Mouse (Mus musculus) heart, embryonic 12.5 days (tissue): Measurements from ENCODE around the gene St7l. TPM values are rescaled to one million over a fixed set of nuclear protein-coding genes. Genes with fewer than 3 reads are reported as not detected.

Source experiments
- ATAC-seq: fragments of 200-750 bp; cut with Nextera tagmentation; 2 replicates; pipeline ENCODE4 v1.8.0; 2017; ENCODE audit warnings: moderate TSS enrichment, moderate library complexity; ENCODE audit not compliant: insufficient number of reproducible peaks, low FRiP score
- H3K27ac ChIP-seq: fragments of 300-500 bp; sonication (generic); 2 replicates; pipeline ENCODE4 v1.5.1; 2016; ENCODE audit warnings: mild to moderate bottlenecking, moderate library complexity; ENCODE audit not compliant: poor library complexity, severe bottlenecking
- H3K27me3 ChIP-seq: fragments of 300-500 bp; sonication (generic); replicated peaks from 2 replicates; pipeline ENCODE4 v1.6.1; 2016; ENCODE audit warnings: mild to moderate bottlenecking, moderate library complexity
- H3K36me3 ChIP-seq: fragments of 300-500 bp; sonication (generic); 2 replicates; pipeline ENCODE4 v1.6.1; 2016; ENCODE audit warnings: mild to moderate bottlenecking, moderate library complexity
- H3K4me1 ChIP-seq: fragments of 300-500 bp; sonication (generic); replicated peaks from 2 replicates; pipeline ENCODE4 v1.6.1; 2016; ENCODE audit warnings: mild to moderate bottlenecking
- H3K4me2 ChIP-seq: fragments of 300-500 bp; sonication (generic); 2 replicates; pipeline ENCODE4 v1.6.1; 2016; ENCODE audit warnings: mild to moderate bottlenecking, moderate library complexity
- H3K4me3 ChIP-seq: fragments of 300-500 bp; sonication (generic); 2 replicates; pipeline ENCODE4 v1.5.1; 2016; ENCODE audit warnings: mild to moderate bottlenecking
- H3K9ac ChIP-seq: fragments of 300-500 bp; sonication (generic); 2 replicates; pipeline ENCODE4 v1.6.1; 2016; ENCODE audit warnings: mild to moderate bottlenecking, moderate library complexity
- H3K9me3 ChIP-seq: fragments of 300-500 bp; sonication (generic); replicated peaks from 2 replicates; pipeline ENCODE4 v1.6.1; 2016; ENCODE audit warnings: mild to moderate bottlenecking, moderate library complexity
- WGBS: fragments of 180-500 bp; shearing (Covaris S2); methylation state at CpG from one replicate; pipeline ENCODE4 v1.1.7; 2016; 5-methylcytosine and 5-hydroxymethylcytosine counted together
- polyA plus RNA-seq: library from polyadenylated mRNA; unstranded; fragments of >200 nt; fragmentation: Nextera tagmentation; extraction: Ambion mirVana; gene quantifications from 2 replicates; pipeline ENCODE4 v1.2.1, GENCODE M21; 2016

St7l gene
- 26.0 and 30.9 TPM in 2 replicates for polyA plus RNA-seq

DNA sequence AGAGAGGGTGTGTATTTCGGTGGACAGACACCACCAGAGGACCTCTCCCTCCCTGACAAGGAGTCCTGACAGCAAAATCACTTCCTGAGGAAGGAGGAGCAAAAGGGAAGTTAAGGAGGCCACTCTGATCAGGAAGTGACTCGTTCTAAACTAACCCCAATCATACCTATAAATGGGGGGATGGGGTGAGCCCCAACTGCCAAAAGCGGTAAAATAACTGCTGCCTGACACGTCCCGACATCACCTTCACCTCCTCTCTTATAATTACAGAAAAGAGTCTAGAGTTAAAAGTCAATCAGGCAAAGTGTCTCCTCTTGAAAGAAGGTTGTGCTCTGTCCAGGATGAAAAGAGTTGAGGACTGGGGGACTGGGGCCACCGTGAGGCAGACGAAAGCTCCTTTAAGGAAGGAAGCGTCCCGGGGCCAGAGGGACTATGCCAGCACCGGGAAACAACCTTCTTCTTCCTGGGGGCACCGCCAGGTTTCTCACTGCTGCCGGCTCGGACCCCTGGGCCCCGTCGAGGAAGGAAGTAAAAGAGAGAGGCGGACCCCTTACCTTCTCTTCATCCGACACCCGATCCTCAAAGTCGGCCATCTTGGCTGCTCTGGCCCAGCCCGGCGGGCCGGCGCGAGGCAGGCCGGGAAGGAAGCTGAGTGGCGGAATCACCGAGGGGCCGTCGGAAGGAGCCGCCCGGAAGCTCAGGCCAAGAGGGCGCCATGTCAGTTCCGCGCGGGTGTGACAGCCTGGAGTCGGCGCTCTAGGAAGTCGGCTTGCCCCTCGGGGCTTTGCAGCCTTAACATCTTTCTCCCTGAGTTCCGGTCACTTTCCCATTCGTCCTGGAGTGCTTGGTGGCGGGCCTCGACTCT is at the start of gene St7l, which contains the start of gene Capza1:
Gene St7l, plus strand, starts transcription at position 220 of the 865 bp plus-strand sequence.
Gene Capza1, minus strand, starts transcription at position 720 of the 865 bp plus-strand sequence.
- peak within 1 kb of the TSS; percentile 99 for H3K27ac ChIP-seq
- under 1% methylated on average over 43 of the region's 43 CpGs for WGBS
- H3K4me3 ChIP-seq = peak within 1 kb of the TSS; percentile 100
- H3K9ac ChIP-seq = peak within 1 kb of the TSS; percentile 99
- H3K27me3 ChIP-seq = no peaks in the 10 kb centered on the region
- H3K36me3 ChIP-seq = peaks cover 8% of the 10 kb centered on the region
- H3K4me1 ChIP-seq = peaks cover 33% of the 10 kb centered on the region
- no peaks in the 10 kb centered on the region for H3K9me3 ChIP-seq
- H3K4me2 ChIP-seq = peak within 1 kb of the TSS; percentile 85
- peak; percentile 96 for ATAC-seq

DNA sequence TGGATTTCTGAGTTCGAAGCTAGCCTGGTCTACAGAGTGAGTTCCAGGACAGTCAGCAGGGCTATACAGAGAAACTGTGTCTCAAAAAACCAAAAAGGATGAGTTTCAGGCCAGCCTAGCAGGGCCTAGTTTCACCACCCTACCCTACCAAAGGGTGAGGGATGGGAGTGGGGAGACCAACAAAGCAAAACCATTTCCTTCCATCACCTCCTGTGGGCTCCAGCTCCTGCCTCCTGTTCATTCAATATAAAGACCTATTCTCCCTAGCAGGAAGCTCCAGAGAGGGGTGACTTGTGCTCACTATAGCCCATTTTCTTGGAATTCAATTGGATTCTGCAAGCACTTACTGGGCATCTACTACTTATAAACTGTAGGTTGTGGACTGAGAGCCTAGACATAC is 49.1 kb upstream of the St7l start:
- Histone ChIP-seq H3K4me3 (no peak overlapping the region), H3K27ac (no peak overlapping the region), H3K9ac (no peak overlapping the region), H3K4me2 (no peak overlapping the region), H3K4me1 (peaks cover 35% of the 10 kb centered on the region), H3K36me3 (peaks cover 21% of the 10 kb centered on the region), H3K27me3 (no peaks in the 10 kb centered on the region), H3K9me3 (no peaks in the 10 kb centered on the region)
- WGBS = 96% methylated on average over 1 of the region's 1 CpGs
- ATAC-seq = no peak

GRCm38 (mm10) chr3:104815346-104815745 is 48.5 kb upstream of the St7l start:
- Histone ChIP-seq H3K27me3 (no peaks in the 10 kb centered on the region), H3K9me3 (no peaks in the 10 kb centered on the region), H3K27ac (no peak overlapping the region), H3K36me3 (peaks cover 21% of the 10 kb centered on the region), H3K4me1 (peaks cover 41% of the 10 kb centered on the region), H3K4me2 (no peak overlapping the region; the same call in 1 of the 2 replicates), H3K4me3 (no peak overlapping the region), H3K9ac (no peak overlapping the region)
- no peak for ATAC-seq
- 79% methylated on average over 2 of the region's 2 CpGs for WGBS

GRCm38 (mm10) chr3:104816130-104816529 is 47.7 kb upstream of the St7l start:
- WGBS = 96% methylated on average over 7 of the region's 7 CpGs
- H3K9ac ChIP-seq = no peak overlapping the region
- H3K27ac ChIP-seq = no peak overlapping the region
- no peak overlapping the region for H3K4me3 ChIP-seq
- H3K9me3 ChIP-seq = no peaks in the 10 kb centered on the region
- H3K4me2 ChIP-seq = no peak overlapping the region
- no peaks in the 10 kb centered on the region for H3K27me3 ChIP-seq
- no peak for ATAC-seq
- peaks cover 47% of the 10 kb centered on the region for H3K4me1 ChIP-seq
- peaks cover 21% of the 10 kb centered on the region for H3K36me3 ChIP-seq

GRCm38 (mm10) chr3:104817481-104817990 is 46.3 kb upstream of the St7l start:
- Histone ChIP-seq H3K4me2 (peak overlapping the region; percentile 80), H3K27me3 (no peaks in the 10 kb centered on the region), H3K4me3 (peak overlapping the region; percentile 97), H3K9me3 (no peaks in the 10 kb centered on the region), H3K36me3 (peaks cover 28% of the 10 kb centered on the region), H3K9ac (peak overlapping the region; percentile 97), H3K27ac (peak overlapping the region; percentile 97), H3K4me1 (peaks cover 42% of the 10 kb centered on the region)
- peak; percentile 77 for ATAC-seq
- under 1% methylated on average over 46 of the region's 46 CpGs for WGBS

GRCm38 (mm10) chr3:104817991-104818748 is 45.6 kb upstream of the St7l start, which contains the start of gene Mov10:
Gene Mov10, minus strand, starts transcription at chr3:104818563.
- Histone ChIP-seq H3K4me2 (peak within 1 kb of the TSS; percentile 80), H3K27ac (peak within 1 kb of the TSS; percentile 97), H3K4me1 (peaks cover 42% of the 10 kb centered on the region), H3K36me3 (peaks cover 30% of the 10 kb centered on the region), H3K27me3 (no peaks in the 10 kb centered on the region), H3K4me3 (peak within 1 kb of the TSS; percentile 97), H3K9ac (peak within 1 kb of the TSS; percentile 97), H3K9me3 (no peaks in the 10 kb centered on the region)
- whole genome bisulfite sequencing = under 1% methylated on average over 39 of the region's 40 CpGs
- ATAC-seq = peak; percentile 88

DNA sequence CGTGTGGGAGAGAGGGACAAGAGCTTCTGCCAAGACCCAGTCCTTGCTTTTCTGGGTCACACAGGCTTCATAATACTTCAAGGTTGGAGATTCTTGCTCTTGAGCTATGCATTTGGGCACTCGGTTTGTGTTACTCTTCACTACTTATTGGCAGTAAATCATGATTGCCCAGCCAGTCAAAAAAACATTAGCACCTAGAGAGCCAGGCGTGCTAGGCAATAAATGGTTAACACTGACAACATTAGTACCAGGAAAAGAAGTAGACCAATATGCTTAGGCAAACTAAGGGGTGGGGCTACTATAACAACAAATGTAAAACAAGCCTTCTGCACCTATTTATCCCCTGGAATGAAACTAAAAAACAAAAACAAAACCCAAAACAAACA is 45.1 kb upstream of the St7l start:
- Histone ChIP-seq H3K4me3 (peak overlapping the region; percentile 97), H3K4me2 (peak overlapping the region; percentile 80), H3K9ac (peak overlapping the region; percentile 97), H3K27me3 (no peaks in the 10 kb centered on the region), H3K9me3 (no peaks in the 10 kb centered on the region), H3K4me1 (peaks cover 42% of the 10 kb centered on the region), H3K36me3 (peaks cover 25% of the 10 kb centered on the region), H3K27ac (peak overlapping the region; percentile 97)
- 2% methylated on average over 3 of the region's 3 CpGs for WGBS
- ATAC-seq = no peak

GRCm38 (mm10) chr3:104820426-104820825 is 43.4 kb upstream of the St7l start:
- Histone ChIP-seq H3K9ac (no peak overlapping the region), H3K27me3 (no peaks in the 10 kb centered on the region), H3K4me3 (no peak overlapping the region), H3K36me3 (peaks cover 22% of the 10 kb centered on the region), H3K4me1 (peaks cover 39% of the 10 kb centered on the region), H3K27ac (0 out of 2 replicates have a peak overlapping the region, but pooled peaks have one; percentile 67), H3K9me3 (no peaks in the 10 kb centered on the region), H3K4me2 (no peak overlapping the region)
- WGBS = 72% methylated on average over 1 of the region's 1 CpGs
- ATAC-seq = no peak

DNA sequence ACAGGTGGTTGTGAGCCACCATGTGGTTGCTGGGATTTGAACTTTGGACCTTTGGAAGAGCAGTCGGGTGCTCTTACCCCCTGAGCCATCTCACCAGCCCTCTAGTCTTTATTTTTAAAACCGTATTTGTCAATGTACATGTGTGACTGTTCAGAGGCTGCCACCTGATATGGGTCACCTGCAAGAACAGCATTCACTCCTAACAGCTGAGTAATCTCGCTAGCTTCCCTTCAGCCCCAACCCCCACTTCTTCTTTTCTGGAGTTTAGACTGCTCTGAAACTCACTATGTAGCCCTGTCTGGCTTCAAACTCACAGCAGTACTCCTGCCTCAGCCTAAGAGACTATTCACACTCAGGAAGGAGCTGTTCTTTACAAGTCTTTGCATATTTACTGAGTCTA is 41.4 kb upstream of the St7l start:
- no peak for ATAC-seq
- Histone ChIP-seq H3K4me1 (peaks cover 23% of the 10 kb centered on the region), H3K4me3 (no peak overlapping the region), H3K9me3 (no peaks in the 10 kb centered on the region), H3K4me2 (no peak overlapping the region), H3K36me3 (peaks cover 30% of the 10 kb centered on the region), H3K27ac (no peak overlapping the region), H3K9ac (no peak overlapping the region), H3K27me3 (no peaks in the 10 kb centered on the region)
- WGBS = 82% methylated on average over 3 of the region's 3 CpGs

- ATAC-seq = no peak
- H3K4me3 ChIP-seq = no peak overlapping the region
- H3K27ac ChIP-seq = no peak overlapping the region
- H3K9me3 ChIP-seq = no peaks in the 10 kb centered on the region
- no peaks in the 10 kb centered on the region for H3K4me1 ChIP-seq
- peaks cover 63% of the 10 kb centered on the region for H3K36me3 ChIP-seq
- no peaks in the 10 kb centered on the region for H3K27me3 ChIP-seq
- WGBS = 91% methylated on average over 3 of the region's 3 CpGs
- no peak overlapping the region for H3K4me2 ChIP-seq
- no peak overlapping the region for H3K9ac ChIP-seq
Measured at GRCm38 (mm10) chr3:104835797-104836196, 28.0 kb upstream of the St7l start.

DNA sequence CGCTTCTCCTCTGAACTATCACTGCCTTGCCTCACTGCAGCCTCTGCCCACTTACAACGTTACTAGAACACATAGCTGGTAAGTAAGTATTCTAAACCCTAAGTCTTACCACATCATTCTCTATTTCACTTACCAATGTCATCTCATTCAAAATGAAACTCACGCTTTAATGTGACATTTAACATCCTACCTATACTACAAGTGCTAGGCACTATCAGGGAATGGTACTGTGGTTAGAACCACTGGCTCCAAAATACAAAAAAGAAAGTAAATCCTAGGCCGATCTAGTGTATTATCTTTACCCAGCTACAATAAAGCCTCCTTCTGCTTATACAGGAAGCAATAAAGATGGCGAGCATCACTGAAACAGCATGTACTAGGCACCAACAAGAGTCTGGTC is 22.8 kb upstream of the St7l start:
- H3K9ac ChIP-seq = no peak overlapping the region
- H3K4me1 ChIP-seq = no peaks in the 10 kb centered on the region
- H3K4me3 ChIP-seq = no peak overlapping the region
- H3K36me3 ChIP-seq = peaks cover 71% of the 10 kb centered on the region
- no peaks in the 10 kb centered on the region for H3K9me3 ChIP-seq
- no peak overlapping the region for H3K4me2 ChIP-seq
- H3K27me3 ChIP-seq = no peaks in the 10 kb centered on the region
- no peak for ATAC-seq
- H3K27ac ChIP-seq = no peak overlapping the region
- WGBS = 92% methylated on average over 5 of the region's 5 CpGs
